Mouse (Mus musculus): Measurements from ENCODE around the gene Ces1a.

DNA sequence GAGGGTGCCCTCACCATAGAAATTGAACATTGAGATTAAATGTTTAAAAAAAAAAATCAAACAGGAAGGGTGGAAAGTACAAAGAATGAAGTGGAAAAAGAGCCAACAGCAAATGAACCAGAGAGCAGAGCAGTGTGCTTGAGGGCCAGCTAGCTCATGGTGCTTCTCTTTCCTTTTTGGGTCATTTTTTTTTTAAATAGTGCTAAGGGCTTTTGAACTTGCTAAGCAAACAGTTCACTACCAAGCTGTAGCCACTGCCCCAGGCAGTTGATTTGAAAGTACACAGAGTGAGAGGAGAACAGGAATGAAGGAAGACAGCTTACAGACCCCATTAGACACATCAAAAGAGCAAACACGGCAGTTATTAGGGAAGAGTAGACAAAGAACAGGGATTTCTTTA, 4.9 kb downstream of the Ces1a start:
- TF ChIP-seq CTCF (conservative IDR thresholded peaks at IDR 0.05; ENCODE audit: low read length) = no peak
- no peak for TF ChIP-seq NANOG (IDR thresholded peaks at IDR 0.05; ENCODE audit: borderline replicate concordance, low read length)
- no peak for TF ChIP-seq POU5F1 (IDR thresholded peaks at IDR 0.05; ENCODE audit: borderline replicate concordance, low read length)
